Mouse (Mus musculus) ES-E14 (cell line): ENCODE measurements at regions not wholly inside any gene's neighbourhood (a gene's known extent, or its start where the extent isn't known, plus 50 kb on each side); places are given as distances from the start of the nearest gene placed in this dataset.
"Not testable (repeated sequence)": the region's sequence is repeated elsewhere in the genome, so short reads cannot be mapped to it uniquely, and the experiment has no call there.

Experiments used
- DNase-seq: peaks from one replicate; pipeline ENCODE4 v3.0.0-alpha.2; 2013; ENCODE audit warnings: low read depth, low spot score
- H3K27ac ChIP-seq: 2 replicates; pipeline ENCODE4 v1.5.1; 2012; ENCODE audit warnings: low read depth, mild to moderate bottlenecking, low read length, moderate library complexity, mixed read lengths; ENCODE audit not compliant: poor library complexity, insufficient read depth, severe bottlenecking
- H3K36me3 ChIP-seq: 2 replicates; pipeline ENCODE4 v1.6.1; 2012; ENCODE audit warnings: mild to moderate bottlenecking, low read length, moderate library complexity, mixed read lengths; ENCODE audit not compliant: control insufficient read depth, poor library complexity, insufficient read depth, severe bottlenecking
- H3K4me1 ChIP-seq, 2 experiments: fragments of 150-350 bp in 1 of 2; sonication (generic) in 1 of 2; 2 replicates each; pipeline ENCODE4 v1.6.1; 2012; ENCODE audit warnings: low read length in 2 of 2, mild to moderate bottlenecking in 1 of 2, mixed read lengths in 1 of 2; ENCODE audit not compliant: control insufficient read depth in 2 of 2, insufficient read depth in 2 of 2, poor library complexity in 1 of 2
- H3K4me3 ChIP-seq, 2 experiments: fragments of 150-350 bp in 1 of 2; sonication (generic) in 1 of 2; 2 replicates each; pipeline ENCODE4 v1.5.1; 2012; ENCODE audit warnings: low read length in 2 of 2, low read depth in 1 of 2, mild to moderate bottlenecking in 1 of 2, mixed read lengths in 1 of 2; ENCODE audit not compliant: insufficient read depth in 1 of 2, poor library complexity in 1 of 2, severe bottlenecking in 1 of 2
- H3K9ac ChIP-seq: 2 replicates; pipeline ENCODE4 v1.6.1; 2012; ENCODE audit warnings: low read depth, mild to moderate bottlenecking, low read length, mixed read lengths; ENCODE audit not compliant: poor library complexity, insufficient read depth, severe bottlenecking
- H3K9me3 ChIP-seq: fragments of 150-350 bp; sonication (generic); 2 replicates; pipeline ENCODE4 v1.6.1; 2012; ENCODE audit warnings: low read depth, mild to moderate bottlenecking, low read length; ENCODE audit not compliant: control insufficient read depth, insufficient read depth
- CHD2 ChIP-seq: IDR thresholded peaks from 2 replicates; pipeline ENCODE4 v1.6.1; 2014; ENCODE audit warnings: mild to moderate bottlenecking, low read depth, low read length, inconsistent platforms
- HCFC1 ChIP-seq: IDR thresholded peaks from 2 replicates; pipeline ENCODE4 v1.6.1; 2012; ENCODE audit warnings: low read length, inconsistent platforms, borderline replicate concordance; ENCODE audit not compliant: insufficient read depth
- MAFK ChIP-seq: IDR thresholded peaks from 2 replicates; pipeline ENCODE4 v1.6.1; 2014; ENCODE audit warnings: mild to moderate bottlenecking, low read depth, low read length, inconsistent platforms; ENCODE audit not compliant: insufficient read depth
- ZC3H11A ChIP-seq: IDR thresholded peaks from 2 replicates; pipeline ENCODE4 v1.6.1; 2012; ENCODE audit warnings: low read depth, mild to moderate bottlenecking, inconsistent platforms, low read length, borderline replicate concordance
- ZNF384 ChIP-seq: IDR thresholded peaks from 2 replicates; pipeline ENCODE4 v1.6.1; 2012; ENCODE audit warnings: low read depth, low read length, inconsistent platforms
- in situ Hi-C, 2 experiments: fragments of 600-800 bp; cut with MboI; formaldehyde crosslinking; loops; one replicate each; pipeline ENCODE4 v1.15.1; 2025; ENCODE audit warnings: low sequenced_read_pairs in 2 of 2, inconsistent platforms in 1 of 2; ENCODE audit not compliant: unreplicated experiment in 2 of 2

GRCm38 (mm10) chr4:124368831-124369230 lies 241.8 kb downstream of the 3100002H09Rik start:
- no peak for DNase-seq
- TF ChIP-seq MAFK = no peak
- Histone ChIP-seq H3K36me3 (no peaks in the 10 kb centered on the region), H3K4me1 (no peaks in the 10 kb centered on the region), H3K9ac (no peak overlapping the region), H3K9me3 (no peaks in the 10 kb centered on the region), H3K27ac (no peak overlapping the region), H3K4me3 (no peak overlapping the region)
- in situ Hi-C loops = no loop called here

- no peak overlapping the region for H3K4me3 ChIP-seq
- TF ChIP-seq CHD2 = no peak
- H3K9ac ChIP-seq = no peak overlapping the region
- H3K9me3 ChIP-seq = no peaks in the 10 kb centered on the region
- no peak for DNase-seq
- H3K27ac ChIP-seq = no peak overlapping the region
- H3K4me1 ChIP-seq = no peaks in the 10 kb centered on the region
- in situ Hi-C loops = no loop called here
- H3K36me3 ChIP-seq = no peaks in the 10 kb centered on the region
Observed at GRCm38 (mm10) chr4:124368085-124368484, 242.5 kb downstream of the 3100002H09Rik start.

- Histone ChIP-seq H3K36me3 (no peaks in the 10 kb centered on the region), H3K4me3 (no peak overlapping the region), H3K9ac (no peak overlapping the region), H3K9me3 (no peaks in the 10 kb centered on the region), H3K27ac (no peak overlapping the region), H3K4me1 (peaks cover 0 to 4% of the 10 kb centered on the region in 2 experiments; a peak in 2 of 4 replicates)
- no peak for DNase-seq
- TF ChIP-seq MAFK (no peak), CHD2 (no peak), HCFC1 (no peak), ZNF384 (no peak), ZC3H11A (no peak)
- in situ Hi-C loops = no loop called here
Observed at GRCm38 (mm10) chr4:124360578-124360908, 250.1 kb downstream of the 3100002H09Rik start.

- DNase-seq = no peak
- peaks cover 0 to 4% of the 10 kb centered on the region in 2 experiments; a peak in 2 of 4 replicates for H3K4me1 ChIP-seq
- H3K27ac ChIP-seq = no peak overlapping the region
- TF ChIP-seq CHD2 = no peak
- TF ChIP-seq ZC3H11A = no peak
- no peak for TF ChIP-seq HCFC1
- no peak for TF ChIP-seq ZNF384
- TF ChIP-seq MAFK = no peak
- in situ Hi-C loops = no loop called here
- H3K4me3 ChIP-seq = no peak overlapping the region
- no peaks in the 10 kb centered on the region for H3K9me3 ChIP-seq
- H3K9ac ChIP-seq = no peak overlapping the region
- no peaks in the 10 kb centered on the region for H3K36me3 ChIP-seq
Observed at GRCm38 (mm10) chr4:124359707-124360577, 250.7 kb downstream of the 3100002H09Rik start.

- H3K4me1 ChIP-seq, H3K4me3 ChIP-seq, H3K9me3 ChIP-seq, H3K9ac ChIP-seq, H3K27ac ChIP-seq, DNase-seq, in situ Hi-C loops, H3K36me3 ChIP-seq: not testable (repeated sequence)
Observed at GRCm38 (mm10) chr4:124358456-124358855, 252.1 kb downstream of the 3100002H09Rik start.
